Mouse (Mus musculus) right cerebral cortex, postnatal 36 days (tissue): ENCODE measurements at regions not wholly inside any gene's neighbourhood (a gene's known extent, or its start where the extent isn't known, plus 50 kb on each side); places are given as distances from the start of the nearest gene placed in this dataset.

Experiments used
- DNase-seq, 2 experiments: peaks; one replicate each; pipeline ENCODE4 v3.0.0; 2022; ENCODE audit warnings: low spot score in 2 of 2, mixed read lengths in 1 of 2

DNA sequence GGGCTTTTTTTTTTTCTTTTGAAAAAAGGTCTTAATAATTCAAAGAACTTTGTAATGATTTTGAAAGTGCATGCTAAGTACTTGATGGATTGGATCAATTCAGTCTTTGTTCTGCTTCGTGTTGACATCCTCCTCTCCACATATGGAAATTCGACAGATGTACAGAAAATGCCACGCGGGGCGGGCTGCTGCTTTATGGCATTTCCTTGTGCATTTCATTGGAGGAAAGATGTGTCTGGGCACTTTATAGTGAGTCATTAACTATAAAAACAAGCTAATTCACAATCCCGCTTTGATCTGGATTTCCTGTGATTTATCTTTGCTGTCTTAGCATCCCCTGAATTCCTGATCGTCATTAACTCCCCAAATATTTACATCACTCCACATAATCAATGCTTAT lies 173.5 kb upstream of the Nr5a2 start:
- no peak for DNase-seq

DNA sequence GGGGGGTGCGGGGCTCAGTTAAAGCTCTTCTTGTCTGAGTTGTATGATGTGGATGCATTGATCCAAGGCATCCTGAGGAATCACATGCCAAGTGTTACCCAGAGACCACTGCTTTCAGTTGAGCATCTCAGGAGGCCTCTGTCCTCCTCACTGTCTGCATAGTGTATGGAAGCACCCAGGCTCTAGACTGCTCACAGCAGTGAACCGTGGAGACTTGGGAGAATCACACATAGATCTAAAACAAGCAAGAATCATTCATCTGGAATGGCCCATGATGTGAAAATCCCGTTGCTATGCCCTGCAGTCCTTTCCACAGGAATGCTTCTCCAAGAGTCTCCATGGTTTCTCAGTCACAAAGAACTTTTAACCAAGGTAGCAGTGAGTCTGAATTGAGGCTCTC lies 170.0 kb upstream of the Nr5a2 start:
- no peak for DNase-seq

DNA sequence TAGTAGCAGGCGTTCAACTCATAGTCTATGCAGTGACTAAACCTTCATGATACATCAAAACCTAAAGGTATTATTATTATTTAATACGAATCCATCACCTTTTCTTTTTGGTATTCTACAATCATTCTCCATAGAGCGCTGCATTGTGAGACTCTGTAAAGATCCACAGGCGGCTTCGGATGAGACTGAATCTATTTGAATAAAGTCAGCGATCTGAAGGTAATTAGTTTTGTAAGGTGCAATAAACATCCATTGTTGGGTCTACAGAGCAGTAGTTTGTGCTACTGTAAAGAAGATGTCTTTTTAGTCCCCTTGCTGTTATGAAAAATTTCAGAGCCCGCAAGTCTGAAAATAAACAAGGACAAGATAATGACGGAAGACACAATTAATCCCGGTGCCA lies 168.9 kb upstream of the Nr5a2 start:
- DNase-seq, result no peak

DNA sequence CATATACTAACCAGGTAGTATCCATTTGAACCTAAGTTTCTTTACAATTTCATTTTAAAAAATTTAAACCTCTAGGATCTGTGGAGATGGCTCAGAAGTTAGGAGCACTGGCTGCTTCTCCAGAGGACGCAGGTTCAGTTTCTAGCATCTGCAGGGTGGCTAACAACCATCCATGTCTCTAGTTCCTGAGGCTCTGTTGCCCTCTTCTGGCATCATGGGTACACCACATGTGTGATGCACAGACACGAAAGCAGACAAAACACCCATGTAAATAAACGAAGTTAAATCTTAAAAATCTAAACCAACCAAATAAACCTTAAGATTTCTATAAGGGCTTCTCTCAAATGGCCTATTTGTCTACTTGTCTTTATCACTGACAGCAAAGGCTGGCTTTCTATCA lies 157.6 kb upstream of the Nr5a2 start:
- DNase-seq, result no peak

DNA sequence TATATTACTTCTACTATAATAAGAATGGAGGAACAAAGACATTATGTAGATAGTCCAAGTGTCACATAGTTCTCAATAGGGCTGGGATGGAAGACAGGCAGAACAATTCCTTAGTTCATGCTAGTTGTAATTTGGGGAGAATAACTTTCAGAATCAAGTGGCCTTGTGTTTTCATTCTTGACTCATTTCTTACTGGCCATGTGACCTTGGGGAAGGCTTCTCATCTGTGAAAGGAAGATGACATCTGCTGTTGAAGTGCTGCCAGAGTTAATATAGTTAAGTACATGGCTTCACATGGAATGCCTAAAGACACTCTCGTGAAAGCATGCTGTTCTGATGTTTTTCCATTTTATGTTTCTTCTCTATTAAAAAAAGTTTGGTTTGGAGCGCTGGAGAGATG lies 146.2 kb upstream of the Nr5a2 start:
- no peak for DNase-seq

DNA sequence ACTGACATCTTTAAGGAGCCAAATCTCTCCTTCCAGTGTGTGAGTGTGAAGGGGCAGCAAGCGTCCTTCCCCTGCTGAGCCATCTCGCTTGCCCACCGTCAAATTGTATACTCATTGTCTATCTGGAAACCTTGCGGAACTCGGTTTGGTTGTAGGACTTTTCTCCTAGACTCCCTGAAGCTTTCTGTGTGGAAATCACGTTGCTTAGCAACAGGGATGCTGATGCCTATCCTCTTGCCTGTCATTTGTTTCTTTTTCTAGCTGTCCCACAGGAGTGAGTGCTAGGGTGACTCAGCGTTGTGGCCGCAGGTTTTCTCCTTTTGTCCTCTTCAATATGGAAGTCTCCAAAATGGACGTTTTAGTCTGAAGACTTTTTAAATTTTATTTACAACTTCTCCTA lies 131.5 kb upstream of the Nr5a2 start:
- DNase-seq, result peak in 1 of 2 experiments; percentile 8

DNA sequence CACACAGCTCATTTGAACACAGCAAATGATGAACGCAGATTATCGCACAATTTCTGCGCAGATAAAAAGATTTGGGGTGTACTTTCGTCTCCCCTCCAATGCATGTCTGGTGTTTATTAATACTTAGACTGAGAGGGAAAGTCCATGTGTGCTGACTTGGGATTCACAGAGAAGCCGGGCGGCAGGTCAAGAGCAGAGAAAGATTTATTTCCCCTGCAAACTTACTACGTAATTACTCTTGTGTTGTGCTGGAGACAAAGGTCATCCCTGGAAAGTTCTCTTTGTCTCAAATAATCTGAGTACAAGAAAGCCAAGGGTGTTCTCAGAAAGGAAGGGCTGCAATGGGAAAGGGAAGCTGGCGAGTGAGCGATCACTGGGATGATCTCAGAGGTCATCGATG lies 127.9 kb upstream of the Nr5a2 start:
- no peak for DNase-seq

DNA sequence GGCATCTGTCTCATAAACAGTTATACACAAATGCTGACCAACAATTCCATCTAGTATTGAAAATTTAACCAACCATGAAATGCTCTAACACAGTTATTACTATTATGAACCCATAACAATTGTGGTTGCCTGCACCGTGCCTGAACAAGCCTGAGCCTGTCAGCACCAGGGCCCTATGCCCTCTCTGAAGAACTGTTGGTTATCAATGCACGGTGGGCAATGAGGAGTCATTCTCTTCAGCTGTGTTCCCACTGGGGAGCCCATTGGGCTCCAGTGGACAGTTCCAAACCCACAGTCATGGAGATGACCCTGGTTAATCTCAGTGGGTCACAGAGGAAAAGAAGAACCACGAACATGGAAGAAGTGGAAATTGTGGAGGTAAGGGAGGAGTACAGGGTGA lies 126.5 kb upstream of the Nr5a2 start:
- DNase-seq, result no peak

DNA sequence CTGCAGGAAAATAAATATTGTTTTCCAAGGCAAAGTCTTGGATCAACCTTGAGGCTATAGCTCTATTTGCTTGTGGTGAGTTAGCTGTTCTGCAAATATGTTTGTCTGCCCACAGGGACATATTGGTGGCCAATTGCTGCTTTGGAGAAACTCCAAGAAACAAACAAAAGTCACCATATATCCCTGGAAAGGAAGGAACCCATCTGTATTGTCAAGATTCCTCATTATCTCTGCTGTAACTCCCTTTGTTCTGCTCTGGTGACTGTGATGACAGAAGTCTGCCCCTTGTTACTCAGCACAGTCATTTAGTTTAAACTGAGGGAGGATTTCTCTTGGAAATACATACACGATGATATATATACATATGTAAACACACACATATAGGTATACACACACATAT lies 123.3 kb upstream of the Nr5a2 start:
- DNase-seq, result no peak

DNA sequence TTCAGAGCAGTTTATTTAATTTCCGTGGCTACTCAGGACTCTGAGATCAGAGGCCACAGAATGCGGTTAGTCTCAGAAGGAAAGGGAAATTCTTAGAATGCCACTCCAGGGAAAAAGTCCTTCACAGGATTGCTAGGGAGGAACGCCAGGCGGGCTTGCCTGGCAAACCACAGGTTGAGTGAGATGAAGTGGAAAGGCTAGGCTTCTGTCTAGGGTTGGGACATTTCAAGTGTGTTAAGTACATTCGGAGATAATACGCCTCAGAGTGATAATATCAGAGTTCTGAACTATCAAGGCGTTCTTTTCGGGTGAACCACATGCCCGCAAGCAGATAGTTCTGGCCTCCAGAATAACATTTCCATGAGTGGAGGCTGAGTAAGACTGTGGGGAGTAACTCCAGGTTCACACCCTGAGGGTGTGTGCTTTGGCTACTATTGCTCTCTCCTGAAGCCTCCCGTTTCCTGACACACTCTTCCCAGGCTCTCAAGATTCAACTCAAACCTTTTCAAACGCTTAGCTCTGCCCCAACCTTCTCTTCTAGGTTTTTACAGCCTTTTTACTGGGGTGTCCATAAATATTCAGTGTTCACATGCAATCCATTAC lies 119.3 kb upstream of the Nr5a2 start:
- DNase-seq, result no peak

DNA sequence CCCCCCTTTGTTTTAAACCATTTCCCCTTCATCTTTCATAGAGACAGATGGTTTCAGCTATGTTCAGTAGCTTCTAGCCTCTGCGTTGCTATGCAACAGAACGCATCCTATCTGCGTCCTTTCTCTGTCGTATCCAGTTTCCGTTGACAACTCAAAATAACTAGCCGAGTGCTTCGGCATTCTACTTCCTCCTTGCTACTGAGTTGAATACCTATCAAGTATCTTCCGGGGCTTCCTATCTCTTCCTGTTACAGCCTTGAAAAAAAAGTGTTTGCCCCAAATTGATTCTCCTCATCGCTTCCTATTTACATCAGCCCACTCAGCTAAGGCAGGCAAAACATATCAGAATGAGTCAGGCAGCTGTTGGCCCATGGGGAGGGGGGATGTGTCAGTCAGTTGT lies 114.5 kb upstream of the Nr5a2 start:
- peak; percentile 24 to 62 for DNase-seq

DNA sequence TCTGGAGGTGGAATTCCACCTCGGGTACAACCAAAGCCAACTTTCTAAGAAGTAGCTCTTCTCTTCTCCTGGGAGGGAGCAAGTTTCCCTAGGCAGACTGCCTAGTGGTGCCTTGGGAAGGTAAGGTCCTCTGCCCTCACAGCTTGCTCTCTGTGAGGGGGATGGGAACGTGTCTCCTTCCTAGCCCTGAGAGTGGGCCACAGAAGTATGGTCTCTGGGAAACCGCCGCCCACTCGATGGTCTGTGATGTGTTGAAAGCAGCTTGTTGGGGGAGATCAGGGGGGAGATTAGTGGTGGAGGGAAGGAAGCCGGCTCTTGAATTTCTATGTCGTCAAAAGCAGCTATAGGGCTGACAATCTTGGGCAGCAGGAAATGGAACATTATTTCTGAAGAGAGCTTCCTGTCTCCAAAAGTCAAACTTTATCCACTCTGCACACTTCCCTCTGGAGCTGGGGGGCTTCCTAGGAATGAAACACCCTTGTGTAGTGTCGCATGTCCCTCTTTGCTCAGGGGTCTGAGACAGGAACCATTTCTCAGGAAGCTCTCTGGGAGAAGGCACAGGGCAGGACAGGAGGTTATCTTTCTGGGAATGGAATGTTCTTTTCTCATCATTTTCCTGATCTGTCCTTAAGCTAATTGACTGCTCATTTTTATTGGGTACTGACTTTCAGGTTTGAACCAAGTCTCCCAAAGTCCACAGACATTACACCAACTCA lies 113.8 kb upstream of the Nr5a2 start:
- no peak for DNase-seq

DNA sequence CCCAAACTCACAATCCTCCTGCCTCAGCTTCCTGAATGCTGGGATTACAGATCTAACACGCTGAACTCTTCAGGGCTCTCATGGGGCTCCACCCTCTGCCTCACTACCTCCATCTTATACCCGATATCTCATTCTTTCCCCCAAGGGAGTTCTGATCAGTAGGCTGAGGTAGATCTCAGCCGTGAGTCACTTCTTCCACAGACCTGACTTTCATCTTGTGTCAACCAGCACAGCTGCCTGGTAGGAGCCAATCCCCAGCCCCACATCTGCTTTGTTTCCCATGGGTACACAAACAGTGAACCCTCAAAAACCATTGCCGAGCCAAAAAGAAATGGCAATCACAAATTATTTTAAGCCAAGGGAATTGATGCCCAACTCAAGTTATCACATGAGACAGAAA lies 100.7 kb upstream of the Nr5a2 start:
- DNase-seq, result no peak

DNA sequence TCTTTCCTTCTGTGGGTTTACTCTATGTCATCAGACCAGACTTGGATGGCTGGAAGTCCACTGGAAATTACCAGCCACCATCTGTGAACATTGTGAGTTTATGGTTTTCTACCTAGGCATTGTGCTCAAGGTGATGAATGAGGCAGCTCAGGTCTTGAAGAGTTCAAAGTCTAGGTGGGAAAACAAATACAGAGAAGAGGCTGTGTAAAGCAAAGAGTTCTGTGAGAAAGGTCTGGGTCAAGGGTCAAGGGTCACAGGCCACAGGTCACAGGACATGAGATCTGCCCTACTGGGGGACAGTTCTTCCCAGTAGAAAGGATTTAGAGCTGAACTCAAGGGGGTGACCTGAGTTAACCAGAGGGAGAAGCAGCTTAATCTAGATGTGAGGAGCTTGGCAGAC lies 92.9 kb upstream of the Nr5a2 start:
- DNase-seq, result no peak

DNA sequence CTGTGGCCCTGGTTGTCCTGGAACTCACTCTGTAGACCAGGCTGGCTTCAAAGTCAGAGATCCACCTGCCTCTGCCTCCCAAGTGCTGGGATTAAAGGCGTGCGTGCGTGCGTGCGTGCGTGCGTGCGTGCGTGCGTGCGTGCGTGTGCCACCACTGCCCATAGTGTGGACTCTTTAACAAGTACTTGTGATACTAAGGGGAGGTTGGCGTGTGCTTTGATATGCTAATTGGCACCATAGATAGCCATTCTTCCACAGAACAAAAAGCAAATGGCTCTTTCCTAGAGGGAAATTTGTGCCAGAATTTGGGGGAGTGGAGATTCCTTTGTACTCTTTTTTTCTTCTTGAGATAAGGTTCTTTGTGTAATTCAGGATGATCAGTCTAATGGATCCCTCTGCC lies 91.3 kb upstream of the Nr5a2 start:
- DNase-seq, result no peak

DNA sequence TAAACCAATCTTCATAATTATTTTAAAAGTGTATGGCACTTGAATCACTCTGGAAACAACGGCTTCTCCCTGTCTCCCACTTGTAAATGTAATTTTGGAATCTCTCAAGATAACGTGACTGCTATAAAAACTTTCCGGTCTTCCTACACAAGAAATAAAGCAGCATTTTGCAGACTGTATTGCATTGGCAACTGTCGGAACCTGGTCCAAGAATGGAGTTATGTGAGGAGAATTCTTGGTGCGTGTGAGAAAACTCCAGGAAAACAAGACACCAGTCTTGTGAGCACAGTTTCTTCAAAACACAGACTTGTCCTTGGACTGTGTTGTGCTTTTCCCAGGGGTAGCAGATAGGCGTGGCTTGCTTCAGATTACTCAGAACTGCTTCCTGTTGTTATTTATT lies 83.8 kb upstream of the Nr5a2 start:
- DNase-seq, result peak in 1 of 2 experiments; percentile 24

DNA sequence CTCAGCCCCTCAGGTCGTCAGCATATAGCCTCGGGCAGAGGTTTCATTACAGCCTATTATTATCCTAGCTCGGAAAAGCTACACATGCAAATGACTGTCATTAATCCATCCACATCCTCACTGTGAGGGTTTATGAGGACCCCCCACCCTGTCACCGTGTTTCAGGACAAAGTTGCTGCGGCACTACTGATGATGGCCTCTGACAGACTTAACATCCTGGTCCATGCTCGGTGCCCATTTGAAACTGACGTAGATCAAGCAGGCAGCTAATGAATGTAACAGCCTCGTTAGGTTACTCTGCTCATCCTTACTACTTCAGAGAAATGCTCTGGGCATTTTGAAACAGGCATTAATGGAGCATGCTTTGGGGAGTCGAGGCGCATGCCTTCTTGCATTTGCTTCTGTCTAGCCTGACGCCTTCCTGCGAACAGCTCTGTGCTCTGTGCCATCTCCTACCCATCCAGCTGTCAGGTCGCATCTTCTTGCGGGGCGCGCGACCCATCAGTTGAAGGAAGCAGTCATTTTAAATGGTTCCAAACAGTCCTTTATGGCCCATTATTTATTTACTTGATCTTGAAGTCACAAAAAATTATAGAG lies 82.3 kb upstream of the Nr5a2 start:
- DNase-seq, result no peak

DNA sequence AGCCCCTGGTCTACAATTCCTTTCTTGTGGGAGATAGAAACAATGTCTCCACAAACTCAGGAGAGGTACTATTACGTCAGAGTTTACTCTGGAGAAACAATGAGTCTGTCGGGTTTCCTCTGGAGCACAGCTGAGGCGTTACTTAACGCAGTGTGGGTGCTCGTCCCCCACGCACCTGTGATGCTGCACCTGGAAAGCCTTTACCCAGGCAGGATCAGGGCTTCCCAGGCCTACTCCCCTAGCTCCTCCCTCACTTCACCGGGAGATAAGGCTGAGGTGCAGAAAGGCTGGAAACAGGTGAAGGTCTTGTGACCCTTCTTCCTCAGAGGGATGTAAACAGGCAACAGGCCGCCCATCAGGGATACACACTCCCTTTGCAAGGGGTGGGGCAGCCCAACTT lies 80.7 kb upstream of the Nr5a2 start:
- DNase-seq, result no peak

DNA sequence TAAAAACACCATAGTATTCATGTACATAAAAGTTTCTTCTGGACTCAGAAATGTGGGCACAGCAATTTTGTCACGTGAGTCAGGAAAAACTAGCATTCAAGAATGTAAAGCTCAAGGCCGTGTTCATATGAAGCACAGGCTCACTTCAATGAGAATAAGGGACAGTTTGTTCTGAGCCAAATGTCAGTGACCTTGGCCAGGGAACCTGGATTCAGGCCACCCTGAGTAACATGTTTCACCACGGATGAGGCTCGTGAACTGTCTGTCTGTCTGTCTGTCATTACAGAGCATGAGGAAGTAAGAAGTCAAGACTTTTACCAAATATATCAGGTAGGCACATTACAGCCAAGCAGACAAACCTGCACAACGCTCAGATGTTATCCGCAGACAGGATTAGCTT lies 74.3 kb upstream of the Nr5a2 start:
- DNase-seq, result no peak

DNA sequence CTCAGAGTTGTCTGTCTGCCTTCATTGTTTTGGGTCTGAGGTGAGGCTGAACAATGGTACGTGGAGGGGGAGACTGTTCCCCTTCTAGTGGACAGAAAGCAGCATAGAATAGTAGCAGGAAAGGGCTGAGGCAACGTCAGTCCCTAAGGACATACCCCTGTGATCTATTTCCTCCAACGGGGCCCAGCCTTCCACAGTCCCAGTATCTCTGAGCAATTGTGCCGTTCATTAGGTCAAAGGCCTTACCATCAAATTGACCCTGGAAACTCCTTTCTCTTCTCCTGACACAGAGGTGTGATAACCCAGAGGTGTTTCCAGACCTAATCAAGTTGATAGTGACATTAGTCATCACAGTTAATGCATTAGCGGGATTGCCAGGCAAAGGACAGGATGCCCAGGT lies 73.4 kb upstream of the Nr5a2 start:
- no peak for DNase-seq

DNA sequence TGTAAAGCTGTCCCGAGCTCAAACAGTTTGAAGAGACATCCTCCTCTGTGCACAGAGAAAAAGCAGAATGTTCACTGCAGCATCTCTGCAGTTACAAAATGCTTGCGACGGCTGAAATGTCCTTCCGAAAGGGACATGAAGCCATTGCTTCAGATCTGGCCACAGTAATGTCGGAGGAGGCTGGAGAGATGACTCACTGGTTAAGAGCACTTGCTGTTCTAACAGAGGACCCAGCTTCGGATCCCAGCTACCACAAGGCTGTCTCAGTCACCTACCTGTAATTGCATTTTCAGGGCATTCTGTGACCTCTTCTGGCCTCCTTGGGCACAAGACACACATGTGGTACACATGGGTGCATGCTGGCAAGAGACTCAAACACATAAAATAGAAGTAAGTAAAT lies 63.5 kb upstream of the Nr5a2 start:
- no peak for DNase-seq

DNA sequence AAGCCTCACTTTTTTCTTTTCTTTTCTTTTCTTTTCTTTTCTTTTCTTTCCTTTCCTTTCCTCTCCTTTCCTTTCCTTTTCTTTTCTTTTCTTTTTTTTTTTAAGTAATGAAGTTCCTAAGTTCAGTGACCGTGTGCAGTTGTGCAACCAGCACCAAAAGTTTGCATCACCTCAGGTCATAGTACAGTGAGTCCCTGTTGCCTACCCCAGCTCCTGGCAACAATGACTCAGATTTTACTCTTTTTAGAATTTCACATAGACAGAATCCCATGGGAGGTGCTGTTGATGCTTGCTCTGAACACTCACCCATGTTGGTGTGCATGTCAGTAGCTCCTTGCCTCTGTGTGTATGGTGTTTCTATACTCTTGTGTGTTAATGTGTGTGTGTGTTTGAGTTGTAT lies 60.3 kb upstream of the Nr5a2 start:
- no peak for DNase-seq

DNA sequence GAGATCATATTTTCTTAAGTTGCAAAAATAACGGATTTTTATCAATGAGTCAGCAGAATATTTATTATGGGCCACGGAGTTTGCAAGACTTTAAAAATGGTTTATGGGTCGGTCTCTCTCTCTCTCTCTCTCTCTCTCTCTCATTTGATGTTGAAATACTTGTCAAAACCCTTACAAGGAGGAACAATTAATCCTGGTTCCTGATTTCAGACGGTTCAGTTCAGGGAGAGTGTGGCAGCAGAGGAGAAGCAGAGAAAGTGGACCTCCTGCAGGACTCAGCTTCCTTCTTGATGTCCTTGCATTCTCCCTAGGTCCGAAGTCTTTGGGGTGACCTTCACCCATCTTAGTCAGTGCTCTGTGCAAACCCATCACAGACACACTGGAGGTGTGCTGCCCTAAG lies 57.4 kb upstream of the Nr5a2 start:
- no peak for DNase-seq
